Mouse (Mus musculus) c-Kit-positive CD71-positive TER-119-negative erythroid progenitor cells, embryonic 14.5 days (primary cell): ENCODE data around the gene Prelid3b.

ENCODE experiments used
- DNase-seq: peaks from one replicate; pipeline ENCODE4 v3.0.0-alpha.2; 2013; ENCODE audit warnings: low read depth

Prelid3b gene

DNA sequence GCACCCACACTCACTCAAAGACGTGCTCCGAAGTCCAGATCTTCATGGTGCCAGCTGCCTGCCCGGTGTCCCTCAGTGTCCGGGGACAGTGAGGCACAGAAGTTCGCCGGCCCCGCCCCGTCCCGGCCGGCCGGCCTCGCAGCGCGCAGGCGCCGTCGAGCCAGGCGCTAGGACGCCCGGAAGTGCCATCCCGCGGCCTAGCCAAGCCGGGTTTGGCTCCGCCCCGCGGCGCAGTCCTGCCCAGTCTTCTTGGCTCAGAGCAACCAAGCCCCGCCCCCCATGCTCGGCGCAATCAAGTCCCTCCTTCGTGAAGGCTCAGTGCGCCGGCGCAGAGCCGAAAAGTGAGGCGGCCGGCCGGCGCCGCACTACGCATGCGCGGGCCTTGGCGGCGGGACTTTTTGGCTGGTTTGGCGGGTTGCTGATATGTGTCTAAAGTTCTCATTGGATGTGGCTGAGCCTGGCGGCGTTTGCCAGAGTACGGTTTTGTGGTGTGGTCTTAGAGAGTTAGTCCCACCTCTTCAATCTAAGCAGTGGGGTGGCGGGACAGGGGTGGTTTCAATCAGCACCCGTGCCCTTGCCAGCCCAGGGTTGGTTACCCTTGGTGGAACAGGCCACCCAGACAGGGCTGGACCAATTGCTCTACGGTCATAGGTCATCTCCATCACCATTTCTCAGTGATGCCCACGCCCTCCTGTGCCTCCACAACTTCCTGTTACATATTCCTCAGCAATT lies at the start of gene Prelid3b:
Gene Prelid3b, minus strand, starts transcription at position 264 of the 732 bp plus-strand sequence.
- peak; percentile 99 for DNase-seq

DNA sequence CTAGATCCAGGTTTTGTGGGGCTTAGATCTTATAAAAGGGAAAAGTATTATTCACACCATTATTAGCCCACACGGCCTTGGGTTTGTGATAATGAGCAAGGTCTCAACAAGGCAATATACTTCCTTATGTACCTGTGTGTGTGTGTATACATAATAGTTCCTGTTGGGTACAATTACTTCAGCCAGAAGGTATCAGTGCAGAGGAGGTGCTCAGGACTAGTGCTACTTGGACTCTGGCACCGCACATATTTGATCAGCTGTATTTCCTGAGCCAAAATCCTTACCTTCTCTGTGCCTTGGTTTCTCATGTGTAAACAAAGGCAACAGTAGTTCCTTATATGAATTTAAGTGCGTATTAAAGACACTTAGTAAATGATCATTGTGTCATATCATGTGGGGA lies 49.3 kb upstream of the Prelid3b start:
- DNase-seq, result no peak

DNA sequence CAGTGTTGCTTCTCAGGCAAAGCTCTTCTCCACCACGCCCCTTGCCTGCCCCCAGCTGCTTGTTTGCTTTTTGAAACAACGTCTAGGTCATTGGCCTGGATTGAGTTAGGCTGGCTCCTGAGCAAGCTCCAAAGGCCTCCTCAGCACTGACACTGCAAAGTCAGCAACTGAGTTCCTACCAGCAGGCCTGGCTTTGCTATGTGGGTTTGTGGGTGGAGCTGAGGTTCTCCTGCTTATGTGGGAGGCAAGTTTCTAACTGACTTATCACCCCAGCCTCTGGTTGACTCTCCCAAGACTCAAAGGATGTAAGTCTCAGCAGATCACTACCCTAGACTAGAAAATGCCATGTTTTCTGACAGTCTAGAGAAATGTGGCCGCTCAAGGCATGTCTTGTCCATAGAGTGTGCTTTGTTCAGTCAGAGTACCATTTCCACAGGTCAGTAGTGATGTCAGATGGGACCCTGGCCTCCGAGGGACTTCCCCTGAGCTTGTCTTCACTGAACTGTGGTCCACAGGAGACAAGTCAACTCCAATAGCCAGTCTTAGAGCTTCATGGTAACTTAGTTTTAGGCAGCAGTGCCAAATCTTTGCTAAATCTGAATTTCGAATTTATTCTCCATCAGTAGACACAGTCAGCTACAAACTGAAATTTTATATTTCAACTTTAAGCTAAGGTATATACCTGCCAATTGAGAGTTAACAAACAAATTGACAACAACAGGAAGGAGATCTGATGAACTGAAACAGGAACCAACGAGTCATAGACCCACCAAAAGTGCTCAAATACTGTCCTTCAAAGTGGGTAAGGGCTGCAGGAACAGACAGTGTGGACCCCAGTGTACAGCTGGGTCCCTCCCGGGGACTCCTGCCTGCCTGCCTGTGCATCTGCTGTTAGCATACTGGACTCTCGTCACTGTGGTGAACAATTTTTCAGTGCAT lies 44.5 kb upstream of the Prelid3b start:
- DNase-seq, result no peak

DNA sequence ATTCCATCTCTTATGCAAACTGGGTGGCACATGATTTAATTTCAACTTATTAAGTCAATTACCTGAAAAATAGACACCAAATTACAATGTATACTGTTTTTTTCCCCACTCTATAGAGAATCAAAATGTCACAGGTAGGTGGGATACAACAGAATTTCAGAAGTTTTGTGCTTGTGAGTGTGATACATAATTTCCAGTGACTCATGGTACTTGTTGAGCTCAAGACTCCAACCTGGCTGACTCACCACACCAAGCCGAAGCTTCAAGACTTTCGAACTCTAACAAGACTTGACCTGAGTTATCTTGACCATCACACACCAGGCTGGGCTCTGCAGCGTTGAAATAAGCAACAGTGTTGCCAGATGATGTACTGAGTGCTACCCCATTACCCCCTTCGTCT lies 42.0 kb upstream of the Prelid3b start:
- DNase-seq, result no peak

DNA sequence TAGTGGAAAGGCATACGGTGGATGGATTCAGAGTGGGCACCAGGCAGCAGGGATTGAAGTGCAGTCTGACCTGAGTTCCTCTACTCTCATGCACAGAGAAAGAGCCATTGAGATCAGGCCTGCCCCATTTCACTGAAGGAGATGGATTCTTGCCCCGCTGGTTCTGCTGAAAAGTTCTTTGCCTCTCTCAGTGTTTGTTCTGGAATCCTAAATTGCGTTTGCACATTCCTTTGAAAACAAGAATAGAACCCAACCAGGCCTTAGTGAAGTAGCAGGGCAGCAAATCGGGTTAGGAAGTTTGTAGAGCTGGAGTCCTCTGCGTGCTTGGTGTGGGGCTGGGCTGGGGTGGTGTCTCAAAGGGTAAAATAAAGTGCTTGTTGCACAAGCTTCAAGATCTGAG lies 40.9 kb upstream of the Prelid3b start:
- no peak for DNase-seq

DNA sequence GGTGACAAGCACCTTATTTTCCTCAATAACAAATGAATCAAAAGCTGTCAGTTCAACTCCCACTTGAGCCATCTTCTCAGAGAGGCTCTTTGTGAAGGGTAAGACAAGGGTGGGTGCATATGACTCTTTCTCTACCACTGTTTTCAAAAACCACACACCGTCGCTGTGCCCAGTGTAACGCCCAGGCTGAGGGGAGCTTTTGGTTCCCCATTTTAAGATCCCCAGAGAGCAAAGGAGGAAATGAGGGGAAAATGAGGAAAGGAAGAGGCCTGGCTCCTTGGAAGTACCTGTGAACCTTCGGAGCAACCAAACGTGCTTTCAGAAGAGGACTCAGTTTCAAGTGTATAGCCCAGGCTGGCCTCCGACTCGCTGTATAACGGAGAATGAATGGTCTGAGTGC lies 36.9 kb upstream of the Prelid3b start:
- no peak for DNase-seq

DNA sequence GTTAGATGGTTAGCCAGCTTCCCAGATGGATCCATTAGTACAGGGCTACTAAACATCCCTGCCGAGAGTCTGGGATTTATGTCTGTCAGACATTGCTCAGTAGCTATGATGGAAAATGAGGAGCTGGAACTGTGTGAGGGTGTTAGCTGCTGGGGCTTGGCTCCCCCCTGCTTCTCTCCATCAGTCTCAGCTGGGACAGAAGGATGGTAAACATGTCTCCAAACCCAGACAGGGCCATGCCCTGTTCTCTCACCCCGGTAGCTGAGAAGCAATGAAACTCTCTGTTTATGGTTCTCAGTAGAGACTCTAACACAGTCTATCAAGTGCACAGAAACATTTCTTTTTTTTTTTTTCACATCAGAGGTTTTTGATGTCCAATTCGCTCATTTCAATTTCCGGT lies 35.1 kb upstream of the Prelid3b start:
- DNase-seq, result no peak

DNA sequence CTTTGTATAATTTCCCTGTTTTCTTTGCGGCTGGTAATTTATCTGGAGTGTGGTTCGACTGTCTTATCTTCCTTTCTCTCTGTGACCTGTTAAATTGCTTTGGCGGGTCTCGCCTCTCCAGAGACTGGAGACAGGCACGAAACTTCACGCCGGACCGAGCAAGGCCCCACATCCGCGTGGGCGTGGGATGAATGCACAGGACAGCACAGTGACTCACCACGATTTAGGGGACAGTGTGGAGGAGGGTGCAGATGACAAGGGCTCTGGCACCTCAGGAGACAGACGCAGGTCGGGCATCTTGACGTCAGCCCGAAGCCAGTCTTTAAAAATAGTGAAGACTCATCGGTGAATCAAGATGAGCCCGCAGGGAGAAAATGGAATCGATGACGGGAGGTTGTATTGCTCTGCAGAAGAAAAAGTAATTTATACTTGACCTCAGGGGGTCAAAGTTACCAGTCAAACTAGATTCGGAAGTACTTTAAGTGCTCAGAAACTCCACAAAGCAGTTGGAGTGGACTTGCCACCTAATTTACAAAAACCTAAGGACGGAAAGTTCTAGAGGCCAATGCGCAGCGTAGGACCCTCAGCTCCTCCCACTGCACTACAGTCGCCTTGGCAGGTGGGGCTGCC lies 30.1 kb upstream of the Prelid3b start:
- DNase-seq, result no peak

DNA sequence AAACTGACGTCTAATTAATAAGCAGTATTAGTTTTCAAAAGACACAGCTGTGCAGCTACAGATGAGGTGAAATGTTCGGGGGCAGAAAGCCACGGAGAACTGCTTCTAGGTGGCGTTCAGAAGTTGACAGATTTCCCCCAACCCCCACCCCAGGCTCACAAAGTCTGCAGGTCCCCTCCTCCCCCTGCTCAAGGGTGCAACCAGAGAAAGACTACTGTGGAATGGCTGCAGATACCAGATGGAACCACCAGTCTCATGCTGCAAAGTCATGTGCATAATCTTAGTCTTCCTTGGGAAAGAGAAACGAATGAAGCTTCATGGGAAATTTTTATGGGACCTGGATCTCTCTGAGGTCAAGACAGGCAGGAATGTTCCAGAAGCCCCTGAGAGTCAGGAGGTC lies 29.4 kb upstream of the Prelid3b start:
- DNase-seq, result no peak

DNA sequence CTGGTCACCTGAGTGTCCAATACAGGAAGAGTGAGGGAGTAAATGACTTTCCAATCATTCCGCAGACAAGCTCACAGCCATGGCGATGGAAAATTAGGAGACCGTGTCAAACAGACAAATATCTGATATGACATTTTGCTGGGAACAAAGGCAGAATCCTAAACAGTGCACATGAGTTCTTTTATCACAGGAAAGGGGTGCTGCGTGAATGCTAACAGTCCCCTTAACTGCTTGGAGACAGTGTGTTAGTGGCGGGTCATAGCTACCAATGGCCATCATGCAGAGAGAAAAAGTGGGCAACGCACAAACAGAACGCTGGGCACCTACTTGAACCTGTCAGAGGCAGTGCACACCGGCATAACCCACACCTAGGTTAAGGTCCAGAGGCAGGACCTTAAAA lies 28.6 kb upstream of the Prelid3b start:
- DNase-seq, result no peak

DNA sequence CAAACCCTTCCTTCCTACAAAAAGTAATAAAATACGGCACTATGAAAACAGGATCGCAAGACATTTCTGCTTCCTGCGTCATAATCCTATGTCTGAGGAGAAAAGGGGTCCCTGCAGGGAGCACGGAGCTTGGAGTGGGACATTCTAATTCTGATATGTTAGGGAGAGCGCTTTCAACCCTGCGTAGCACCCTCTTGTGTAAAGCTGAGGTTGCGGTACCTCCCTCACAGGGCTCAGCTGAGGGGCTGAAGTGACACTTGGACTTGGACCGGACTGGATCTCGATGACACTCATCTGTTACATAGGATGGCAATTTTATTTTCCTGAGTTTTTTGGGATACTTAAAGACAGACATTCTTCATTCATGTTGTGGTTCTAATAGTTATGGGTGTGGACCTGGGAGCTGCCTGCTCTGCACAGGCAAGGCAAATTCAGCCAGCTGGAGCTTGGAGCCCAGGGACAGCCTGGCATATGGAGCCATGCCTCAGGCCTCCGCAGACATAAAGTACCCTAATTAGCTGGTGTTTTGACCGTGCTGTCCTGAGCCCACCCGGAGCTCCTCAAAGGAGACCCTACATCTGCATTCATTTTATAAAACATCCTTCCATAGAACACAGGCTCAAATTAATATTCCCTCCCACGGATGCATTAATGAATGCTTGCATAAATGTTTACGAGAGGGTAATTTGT lies 28.1 kb upstream of the Prelid3b start:
- DNase-seq, result no peak

DNA sequence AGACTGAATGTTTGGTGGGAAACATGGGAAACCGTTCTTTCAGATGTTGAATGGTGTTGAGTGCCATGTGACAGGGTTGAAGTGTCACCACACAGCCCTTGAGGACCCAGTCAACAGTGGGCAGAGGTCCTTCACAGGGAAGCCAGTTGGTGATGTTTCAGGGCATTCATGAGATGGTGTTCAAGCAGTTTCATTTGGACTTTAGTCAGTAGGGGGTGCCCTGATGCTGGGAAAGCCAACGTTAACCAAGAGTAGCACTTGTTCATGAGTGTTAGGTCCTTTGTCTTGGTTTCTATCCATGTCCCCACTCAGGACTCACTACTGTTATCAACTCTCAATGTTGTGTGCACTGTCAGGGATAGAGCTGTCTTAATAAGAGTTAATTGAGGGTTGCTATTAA lies 20.0 kb upstream of the Prelid3b start:
- no peak for DNase-seq

DNA sequence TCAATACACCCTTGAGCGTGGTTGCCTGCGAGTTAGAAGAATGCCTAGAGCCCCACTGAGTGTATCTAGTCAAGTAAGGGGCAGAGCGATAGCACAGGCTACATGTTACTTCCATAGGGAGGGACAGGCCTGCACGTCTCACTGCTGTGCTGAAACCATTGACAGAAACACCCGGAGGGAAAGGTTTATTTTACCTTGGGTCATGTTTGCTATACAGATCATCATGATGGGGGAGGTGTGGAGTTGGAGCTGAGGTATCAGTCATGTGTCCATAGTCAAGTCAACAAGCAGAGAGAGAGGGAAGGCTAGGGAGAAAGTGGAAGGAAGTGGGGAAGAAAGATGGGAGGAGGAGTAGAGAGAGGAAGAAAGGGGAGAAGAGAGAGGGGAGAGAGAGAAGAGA lies 14.1 kb upstream of the Prelid3b start:
- DNase-seq, result no peak

DNA sequence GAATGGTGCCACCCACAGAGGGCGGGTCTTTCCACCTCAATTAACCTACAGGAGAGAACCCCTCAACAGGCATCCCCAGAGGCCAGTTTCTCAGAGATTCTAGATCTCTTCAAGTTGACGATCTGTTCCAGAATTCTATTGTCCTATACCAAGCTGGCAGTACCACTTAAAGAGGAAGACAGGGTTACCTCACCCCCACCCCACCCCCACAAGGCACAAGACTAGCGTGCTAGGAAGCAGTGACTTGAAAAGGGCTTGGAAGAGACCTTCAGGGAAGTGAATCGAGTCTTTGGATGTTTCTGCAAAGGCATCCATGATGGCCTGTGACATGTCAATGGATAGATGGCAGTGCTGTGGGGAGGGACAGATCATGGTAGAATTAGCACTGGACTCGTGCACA lies 5.9 kb upstream of the Prelid3b start:
- DNase-seq, result no peak

DNA sequence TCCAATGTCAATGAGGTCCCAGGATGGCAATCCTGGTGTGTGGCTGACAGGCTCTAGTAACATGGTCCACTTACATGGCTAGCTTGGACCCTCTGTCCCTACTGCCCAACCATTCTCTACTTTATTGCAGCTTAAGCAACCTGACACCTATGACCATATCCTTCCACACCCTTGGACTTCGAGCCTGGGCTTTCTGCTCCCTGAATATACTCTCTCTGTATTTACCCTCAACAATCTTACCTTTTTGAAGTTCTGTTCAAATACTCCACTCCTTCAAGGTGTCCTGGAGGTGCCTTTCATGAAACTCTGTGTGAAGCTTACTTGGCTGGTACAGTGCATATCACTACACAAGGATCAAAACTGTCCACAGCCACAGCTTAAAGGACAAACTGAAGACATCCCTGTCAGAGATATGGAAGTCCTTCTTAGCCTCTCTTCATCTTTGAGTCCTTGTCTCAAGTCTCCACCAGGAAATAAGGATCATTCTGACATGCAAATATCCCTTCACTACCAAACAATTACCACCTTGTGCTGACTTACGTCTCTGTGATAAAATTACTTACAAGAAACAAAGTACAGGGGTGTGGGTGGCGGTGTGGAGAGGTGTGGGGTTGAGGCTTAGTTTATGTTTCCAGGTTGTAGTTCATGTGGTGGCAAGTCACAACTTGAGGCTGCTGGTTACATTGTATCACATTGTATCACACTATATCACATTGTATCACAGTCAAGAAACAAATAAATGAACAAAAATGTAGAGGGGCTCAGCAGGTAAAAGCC lies 4.8 kb upstream of the Prelid3b start:
- no peak for DNase-seq

DNA sequence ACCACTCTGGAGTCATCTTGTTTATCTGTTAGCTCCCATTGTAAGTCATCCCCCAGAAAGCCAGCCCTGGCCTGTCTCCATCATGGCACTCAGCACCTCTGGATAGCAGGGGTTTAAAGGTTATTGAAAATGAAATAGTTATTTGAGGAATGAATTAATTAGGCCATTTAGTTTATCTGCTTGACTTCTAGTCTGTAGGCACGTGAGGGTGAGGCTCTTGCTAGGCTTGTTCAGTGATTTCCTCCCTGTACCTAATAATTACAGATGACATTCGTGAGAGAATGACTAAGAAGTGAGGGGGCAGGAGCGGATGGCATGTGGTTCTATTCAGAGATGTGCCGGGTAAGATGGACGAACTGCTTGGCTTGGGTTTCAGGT lies 658 bp upstream of the Prelid3b start:
- no peak for DNase-seq

DNA sequence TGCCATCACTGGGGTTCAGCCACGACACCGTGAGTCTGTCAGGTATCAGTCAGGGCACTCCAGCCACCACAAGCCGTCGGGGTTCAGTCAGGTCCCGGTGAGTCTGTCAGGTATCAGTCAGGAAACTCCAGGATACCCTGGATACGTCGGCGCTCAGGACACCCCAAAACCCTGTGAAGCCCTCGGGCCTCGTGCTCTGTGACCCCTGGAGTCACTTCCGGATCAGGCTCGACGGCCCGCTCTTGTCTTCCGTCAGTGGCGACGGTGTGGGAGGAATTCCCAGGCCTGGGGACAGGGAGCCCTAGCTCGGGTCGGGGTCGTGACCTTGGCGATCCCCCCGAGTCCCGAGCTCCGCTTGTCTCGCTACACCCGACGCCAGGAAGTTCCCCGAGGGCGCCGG lies 474 bp downstream of the Prelid3b start:
- no peak for DNase-seq

DNA sequence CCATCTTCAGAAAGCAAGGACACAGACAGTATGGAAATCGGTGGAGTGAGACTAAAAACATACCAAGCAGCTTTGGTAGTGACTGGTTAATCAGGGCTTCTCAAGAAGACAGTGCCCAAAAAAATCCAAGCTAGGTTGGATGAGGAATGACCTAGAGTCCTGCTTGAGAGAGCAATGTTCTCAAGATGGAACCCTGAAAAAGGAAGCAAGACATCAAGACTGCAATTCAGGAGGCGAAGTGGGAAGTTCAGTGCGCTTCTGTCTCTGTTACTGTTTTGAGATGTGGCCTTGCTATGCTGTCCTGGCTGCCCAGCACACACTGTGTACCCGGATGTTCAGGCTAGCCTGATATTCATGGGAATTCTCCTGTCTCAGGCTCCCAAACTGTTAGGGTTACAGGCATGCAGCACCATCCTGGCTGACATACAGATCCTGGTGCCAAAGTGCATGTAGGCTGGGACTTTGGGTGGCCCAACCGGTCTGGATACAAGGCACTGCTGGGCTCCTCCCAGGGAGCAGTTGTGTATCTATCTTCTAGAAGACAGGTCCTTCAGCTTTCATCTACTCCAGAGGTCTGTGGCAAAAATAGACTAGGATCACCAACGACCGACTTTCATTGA lies 2.0 kb downstream of the Prelid3b start:
- DNase-seq, result no peak

DNA sequence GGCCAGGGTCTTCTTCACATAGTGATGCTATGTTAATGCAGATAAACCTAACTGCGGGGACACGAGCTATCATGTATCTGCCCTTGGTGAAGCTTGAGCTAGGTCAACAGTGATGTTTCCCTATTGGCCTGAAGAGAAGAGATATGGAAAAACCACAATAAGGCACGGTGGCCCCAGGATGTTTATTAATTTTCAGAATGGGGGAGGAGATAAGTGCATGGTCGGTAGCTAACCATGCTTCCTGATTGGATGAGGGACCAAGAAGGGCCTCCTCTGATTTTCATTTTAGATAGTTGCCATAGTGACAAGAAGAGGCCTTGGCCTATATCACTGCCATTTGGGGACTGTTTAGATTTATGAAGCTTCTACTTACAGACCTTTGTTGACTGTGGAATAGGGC lies 2.5 kb downstream of the Prelid3b start:
- peak; percentile 68 for DNase-seq

DNA sequence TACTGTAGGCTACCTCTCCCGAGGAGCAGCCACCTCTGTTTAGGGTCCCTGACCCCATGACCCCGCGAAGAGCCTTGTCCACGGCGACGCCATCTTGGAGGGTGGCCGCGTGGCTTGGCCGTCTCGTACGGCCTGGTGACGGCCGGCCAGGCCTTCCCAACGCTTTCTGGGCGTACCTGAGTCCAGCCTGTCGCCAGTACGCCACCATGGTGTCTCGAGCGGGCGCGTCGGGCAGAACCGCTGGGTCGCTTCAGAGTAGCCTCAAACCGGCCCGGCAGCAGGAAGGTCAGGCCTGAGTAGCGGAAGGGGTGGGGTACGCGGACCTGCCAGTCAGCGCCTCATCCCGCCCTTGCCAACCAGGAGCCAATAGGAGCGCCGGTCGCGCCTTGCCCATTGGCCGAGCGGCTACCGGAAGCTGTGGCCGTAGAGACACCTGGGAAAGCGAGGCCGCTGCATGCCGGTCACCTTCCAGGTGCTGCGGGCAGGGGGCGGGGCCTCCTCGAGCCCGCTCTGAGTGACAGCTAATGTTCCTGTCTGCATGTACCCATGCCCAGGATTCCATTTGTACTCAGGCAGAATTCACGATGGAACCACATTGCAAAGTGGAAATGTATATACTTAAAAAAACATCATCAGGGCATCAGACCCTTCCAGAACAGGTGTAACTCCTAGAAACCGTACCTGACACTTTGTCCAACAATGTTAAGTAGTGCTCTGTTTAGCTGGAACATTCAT lies 8.9 kb downstream of the Prelid3b start, which contains the start of gene Atp5e:
Gene Atp5e, minus strand, starts transcription at position 317 of the 735 bp plus-strand sequence.
- DNase-seq, result peak; percentile 84
